Mouse (Mus musculus) 3T3-L1 (cell line): ENCODE measurements around the gene Plekhs1.

Source experiments
- DNase-seq: peaks from one replicate; pipeline ENCODE4 v3.0.0-alpha.2; 2015; ENCODE audit warnings: low read depth, low spot score

Gene Plekhs1

GRCm38 (mm10) chr19:56461522-56462101 lies at the start of gene Plekhs1:
Gene Plekhs1, plus strand, starts transcription at chr19:56461640.
- DNase-seq = no peak

GRCm38 (mm10) chr19:56418404-56418803 lies 43.0 kb upstream of the Plekhs1 start:
- no peak for DNase-seq

GRCm38 (mm10) chr19:56419452-56419851 lies 42.0 kb upstream of the Plekhs1 start:
- no peak for DNase-seq

- no peak for DNase-seq
Observed at GRCm38 (mm10) chr19:56420345-56420744, 41.1 kb upstream of the Plekhs1 start.

- DNase-seq = peak; percentile 92
Observed at GRCm38 (mm10) chr19:56422476-56423338, 38.7 kb upstream of the Plekhs1 start.

GRCm38 (mm10) chr19:56423370-56423769 lies 38.1 kb upstream of the Plekhs1 start:
- no peak for DNase-seq

GRCm38 (mm10) chr19:56424606-56425395 lies 36.6 kb upstream of the Plekhs1 start:
- DNase-seq = no peak

GRCm38 (mm10) chr19:56425492-56425891 lies 35.9 kb upstream of the Plekhs1 start:
- DNase-seq = no peak

DNA sequence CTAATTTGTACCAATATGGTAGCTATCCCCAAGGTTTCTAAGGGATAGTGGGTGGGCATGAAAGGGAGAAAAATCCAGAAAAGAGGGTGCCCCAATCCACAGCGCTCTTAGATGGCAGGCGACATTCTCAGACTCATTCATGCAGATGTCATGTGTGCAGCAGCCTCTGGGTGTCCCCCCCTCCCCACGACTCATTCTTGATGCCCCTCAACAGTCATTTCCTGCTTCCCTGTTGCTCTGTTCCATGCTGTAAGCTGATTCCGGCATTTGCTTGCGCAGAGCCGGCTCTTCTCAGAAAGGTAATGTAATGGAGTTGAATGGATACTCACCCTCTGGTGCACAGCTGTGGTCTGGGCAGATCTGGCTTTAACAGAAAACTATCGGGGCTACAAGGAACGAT lies 31.1 kb upstream of the Plekhs1 start:
- no peak for DNase-seq

DNA sequence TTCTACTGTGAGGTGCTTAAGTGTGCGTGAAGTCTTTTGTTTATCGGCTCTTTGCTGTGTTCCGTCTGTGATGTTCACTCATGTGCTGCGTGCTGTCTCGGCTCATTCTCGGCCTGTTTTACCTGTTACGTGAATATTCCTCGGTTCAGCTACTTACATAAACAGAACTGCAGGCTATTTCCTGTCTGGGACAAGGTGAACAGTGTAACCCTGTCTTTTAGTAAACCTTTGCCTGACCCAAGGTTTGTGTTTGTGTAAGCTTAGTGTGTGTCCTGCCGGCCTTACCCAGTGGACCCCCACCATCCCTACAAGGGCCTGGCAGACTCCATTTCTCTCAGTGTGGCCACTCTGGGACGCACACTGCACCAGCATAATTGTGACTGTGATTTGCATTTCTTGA lies 28.7 kb upstream of the Plekhs1 start:
- no peak for DNase-seq

DNA sequence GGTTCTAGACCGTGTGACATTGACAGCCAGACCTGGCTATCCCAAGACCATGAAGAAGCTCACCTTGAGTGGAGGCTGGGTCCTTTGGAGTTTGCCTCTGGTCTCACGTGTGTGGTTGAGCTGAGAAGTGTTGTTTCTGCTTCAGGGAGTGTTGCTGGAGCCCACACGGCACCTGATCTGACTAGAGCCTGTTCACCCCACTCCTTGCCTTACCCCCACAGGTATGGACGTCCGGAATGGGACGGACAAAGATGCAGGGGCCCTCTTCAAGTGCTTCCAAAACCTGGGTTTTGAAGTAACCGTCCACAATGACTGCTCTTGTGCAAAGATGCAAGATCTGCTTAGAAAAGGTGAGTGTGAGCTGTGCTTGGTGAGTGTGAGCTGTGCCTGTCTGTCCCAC lies 27.9 kb upstream of the Plekhs1 start:
- no peak for DNase-seq

GRCm38 (mm10) chr19:56436380-56436779 lies 25.1 kb upstream of the Plekhs1 start:
- no peak for DNase-seq

GRCm38 (mm10) chr19:56438357-56439071 lies 22.9 kb upstream of the Plekhs1 start:
- DNase-seq = no peak

GRCm38 (mm10) chr19:56439072-56439434 lies 22.4 kb upstream of the Plekhs1 start:
- no peak for DNase-seq

GRCm38 (mm10) chr19:56443445-56443844 lies 18.0 kb upstream of the Plekhs1 start:
- DNase-seq = no peak

GRCm38 (mm10) chr19:56448784-56449183 lies 12.7 kb upstream of the Plekhs1 start:
- DNase-seq = no peak

- no peak for DNase-seq
Observed at GRCm38 (mm10) chr19:56449537-56449936, 11.9 kb upstream of the Plekhs1 start.

- DNase-seq = no peak
Observed at GRCm38 (mm10) chr19:56450892-56451291, 10.5 kb upstream of the Plekhs1 start.

DNA sequence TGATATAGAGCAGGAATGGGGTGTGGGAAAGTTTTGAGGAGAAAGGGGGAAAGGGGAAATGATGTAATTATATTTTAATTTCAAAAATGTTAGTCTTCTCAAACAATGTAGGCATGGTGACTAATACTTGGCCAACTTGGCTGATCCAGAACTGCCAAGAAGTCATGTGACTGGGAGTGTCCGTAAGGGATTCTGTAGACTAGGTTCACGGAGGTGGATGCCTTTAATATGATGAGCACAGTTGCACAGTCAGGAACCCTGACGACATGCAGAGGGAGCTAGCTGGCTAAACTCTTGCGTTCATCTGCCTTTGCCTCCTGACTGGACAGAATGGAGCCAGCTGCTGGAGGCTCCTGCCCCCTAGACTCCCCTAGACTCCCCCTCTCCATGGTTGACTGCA lies 9.6 kb upstream of the Plekhs1 start:
- DNase-seq = peak; percentile 94

- DNase-seq = no peak
Observed at GRCm38 (mm10) chr19:56452421-56452820, 9.0 kb upstream of the Plekhs1 start.

GRCm38 (mm10) chr19:56454862-56455261 lies 6.6 kb upstream of the Plekhs1 start:
- DNase-seq = no peak

- DNase-seq = no peak
Observed at GRCm38 (mm10) chr19:56455369-56455768, 6.1 kb upstream of the Plekhs1 start.
